Mouse (Mus musculus) stomach, embryonic 14.5 days (tissue): ENCODE results near the gene Id3. TPM values are rescaled to one million over a fixed set of nuclear protein-coding genes. Genes with fewer than 3 reads are reported as not detected.
A peak's percentile ranks its signal among the peaks of the same experiment; 100 is the strongest.

Experiments used
- ATAC-seq: fragments of 200-750 bp; cut with Nextera tagmentation; 2 replicates; pipeline ENCODE4 v1.8.0; 2017; ENCODE audit warnings: low read depth, moderate TSS enrichment; ENCODE audit not compliant: insufficient number of reproducible peaks, insufficient read depth, low FRiP score
- H3K27ac ChIP-seq: fragments of 300-500 bp; sonication (generic); 2 replicates; pipeline ENCODE4 v1.5.1; 2014; ENCODE audit warnings: mild to moderate bottlenecking, low read length, moderate library complexity, mixed read lengths
- H3K27me3 ChIP-seq: fragments of 300-500 bp; sonication (generic); 2 replicates; pipeline ENCODE4 v1.6.1; 2014; ENCODE audit warnings: low read length, control low read depth, mixed read lengths; ENCODE audit not compliant: control insufficient read depth, insufficient read depth
- H3K36me3 ChIP-seq: fragments of 300-500 bp; sonication (generic); 2 replicates; pipeline ENCODE4 v1.6.1; 2014; ENCODE audit warnings: mild to moderate bottlenecking, control low read depth, low read length, moderate library complexity, mixed read lengths; ENCODE audit not compliant: control insufficient read depth, insufficient read depth
- H3K4me1 ChIP-seq: fragments of 300-500 bp; sonication (generic); 2 replicates; pipeline ENCODE4 v1.6.1; 2014; ENCODE audit warnings: low read length, control low read depth, mixed read lengths; ENCODE audit not compliant: control insufficient read depth, insufficient read depth
- H3K4me2 ChIP-seq: fragments of 300-500 bp; sonication (generic); replicated peaks from 2 replicates; pipeline ENCODE4 v1.6.1; 2014; ENCODE audit warnings: low read depth, low read length, control low read depth
- H3K4me3 ChIP-seq: fragments of 300-500 bp; sonication (generic); 2 replicates; pipeline ENCODE4 v1.5.1; 2014; ENCODE audit warnings: low read depth, low read length, control low read depth
- H3K9ac ChIP-seq: fragments of 300-500 bp; sonication (generic); replicated peaks from 2 replicates; pipeline ENCODE4 v1.6.1; 2014; ENCODE audit warnings: low read depth, mild to moderate bottlenecking, control low read depth, low read length, moderate library complexity, mixed read lengths
- H3K9me3 ChIP-seq: fragments of 300-500 bp; sonication (generic); 2 replicates; pipeline ENCODE4 v1.6.1; 2016; ENCODE audit warnings: low read depth, low read length, control low read depth; ENCODE audit not compliant: control insufficient read depth
- WGBS: fragments of 180-500 bp; shearing (Covaris S2); extraction: QIAGEN DNeasy Blood & Tissue Kit; methylation state at CpG from one replicate; pipeline ENCODE4 v1.1.7; 2014; 5-methylcytosine and 5-hydroxymethylcytosine counted together
- polyA plus RNA-seq: library from polyadenylated mRNA; unstranded; fragments of >200 nt; fragmentation: Nextera tagmentation; extraction: Ambion mirVana; gene quantifications from 2 replicates; pipeline ENCODE4 v1.2.1, GENCODE M21; 2014

Id3 gene
- polyA plus RNA-seq, 1 experiment from 2014 or later, result 404 TPM

DNA sequence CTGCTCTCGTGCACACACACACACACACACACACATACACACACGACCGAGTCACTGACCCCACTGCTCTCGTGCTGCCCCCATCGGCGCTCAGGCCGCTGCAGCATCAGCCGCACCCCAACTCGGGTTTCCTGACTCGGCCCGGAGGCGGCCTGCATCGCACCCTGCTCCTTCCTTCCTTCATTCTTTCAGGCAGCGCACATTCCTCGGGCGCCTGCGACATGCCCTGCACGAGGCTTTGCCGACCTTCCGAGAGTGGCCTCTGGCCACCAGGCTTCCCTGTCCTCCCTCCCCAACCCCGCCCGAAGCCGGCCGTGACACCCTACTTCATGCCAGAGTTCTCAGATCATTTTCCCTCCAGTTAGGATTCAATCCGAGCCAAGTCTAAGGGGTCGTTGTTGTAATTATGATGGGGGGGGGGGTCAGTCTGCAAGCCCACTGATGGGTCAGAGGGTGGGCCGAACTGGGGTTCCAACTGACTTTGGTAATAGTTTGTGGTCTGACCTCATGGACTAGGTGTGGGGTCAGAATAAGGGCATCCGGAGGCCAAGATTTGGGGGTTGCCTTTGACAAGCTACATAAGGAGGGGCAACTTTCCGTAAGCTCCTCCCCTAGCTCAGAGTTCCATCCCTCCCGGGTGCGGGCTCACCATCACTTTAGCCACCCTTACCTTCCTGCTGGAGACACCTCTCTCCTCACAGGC, 5.2 kb downstream of the Id3 start:
- H3K27me3 ChIP-seq, result no peaks in the 10 kb centered on the region
- peak overlapping the region; percentile 86 for H3K27ac ChIP-seq
- H3K9me3 ChIP-seq, result no peaks in the 10 kb centered on the region
- ATAC-seq, result no peak
- 3% methylated on average over 31 of the region's 31 CpGs for WGBS
- peak overlapping the region; percentile 55 for H3K4me2 ChIP-seq
- H3K9ac ChIP-seq, result no peak overlapping the region
- peaks cover 3% of the 10 kb centered on the region; the same call in 1 of the 2 replicates for H3K36me3 ChIP-seq
- H3K4me3 ChIP-seq, result peak overlapping the region; percentile 17; the same call in 1 of the 2 replicates
- peaks cover 34% of the 10 kb centered on the region for H3K4me1 ChIP-seq

DNA sequence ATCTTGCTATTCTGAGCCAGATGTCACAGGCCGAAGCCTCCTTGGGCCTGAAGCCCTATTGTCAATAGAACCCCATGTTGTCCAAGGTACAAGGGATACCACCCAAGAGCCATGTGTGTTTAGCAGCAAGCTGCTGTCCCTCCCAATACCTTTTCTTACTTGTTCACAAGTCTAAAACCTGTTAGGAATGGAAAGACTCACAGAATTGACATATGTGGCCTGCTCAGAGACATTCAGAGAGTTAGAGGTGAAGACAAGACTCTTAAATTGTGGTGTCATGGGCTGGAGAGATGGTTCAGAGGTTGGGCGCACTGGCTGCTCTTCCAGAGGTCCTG, 5.7 kb downstream of the Id3 start:
- Histone ChIP-seq H3K36me3 (peaks cover 3% of the 10 kb centered on the region; the same call in 1 of the 2 replicates), H3K4me3 (no peak overlapping the region), H3K9ac (no peak overlapping the region), H3K4me1 (peaks cover 34% of the 10 kb centered on the region), H3K27me3 (no peaks in the 10 kb centered on the region), H3K9me3 (no peaks in the 10 kb centered on the region), H3K4me2 (no peak overlapping the region), H3K27ac (peak overlapping the region; percentile 86; the same call in 1 of the 2 replicates)
- 81% methylated on average over 2 of the region's 2 CpGs for WGBS
- no peak for ATAC-seq

DNA sequence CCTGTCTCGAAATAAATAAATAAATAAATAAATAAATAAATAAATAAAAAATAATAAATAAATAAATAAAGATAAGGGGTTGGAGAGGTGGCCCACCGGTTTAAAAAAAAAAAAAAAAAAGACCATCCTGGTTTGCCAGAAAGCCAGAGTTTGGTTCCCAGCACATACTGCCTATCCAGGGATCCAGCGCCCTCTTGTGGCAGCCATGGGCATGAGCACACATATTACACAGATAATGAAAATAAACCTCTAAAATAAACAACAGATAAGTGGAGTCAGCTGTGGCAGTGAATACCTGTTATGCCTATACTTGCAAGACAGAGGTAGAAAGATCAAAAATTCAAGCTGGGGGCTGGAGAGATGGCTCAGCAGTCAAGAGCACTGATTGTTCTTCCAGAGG, 6.4 kb downstream of the Id3 start:
- 44% methylated on average over 3 of the region's 3 CpGs for WGBS
- Histone ChIP-seq H3K27me3 (no peaks in the 10 kb centered on the region), H3K4me3 (no peak overlapping the region)

DNA sequence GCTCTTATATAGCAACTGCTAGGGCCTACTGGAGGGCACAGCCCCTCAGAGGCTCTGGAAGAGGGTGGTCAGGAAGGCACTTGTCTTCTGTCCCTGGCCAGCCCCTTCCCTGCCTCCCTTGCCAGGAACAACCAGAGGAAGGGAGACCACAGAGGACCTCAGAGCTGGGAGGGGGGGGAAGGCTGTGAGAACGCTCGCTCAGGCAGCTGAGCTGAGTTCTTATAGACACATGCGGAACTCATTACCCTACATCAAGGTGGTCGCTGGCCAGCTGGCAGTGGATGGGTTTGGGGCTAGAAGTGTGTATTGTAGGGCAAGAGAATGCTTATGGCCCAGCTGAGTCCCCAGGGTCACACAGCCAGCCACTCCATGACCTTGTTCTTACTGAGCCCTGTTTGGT, 7.3 kb downstream of the Id3 start:
- Histone ChIP-seq H3K9ac (no peak overlapping the region), H3K4me1 (peaks cover 34% of the 10 kb centered on the region), H3K27ac (no peak overlapping the region), H3K36me3 (no peaks in the 10 kb centered on the region; the same call in 1 of the 2 replicates), H3K4me2 (no peak overlapping the region), H3K9me3 (no peaks in the 10 kb centered on the region), H3K4me3 (no peak overlapping the region), H3K27me3 (no peaks in the 10 kb centered on the region)
- no peak for ATAC-seq
- WGBS, result 60% methylated on average over 4 of the region's 4 CpGs

More for the DNA sequence above, 6.4 kb downstream of the Id3 start:
- Histone ChIP-seq H3K9ac (no peak overlapping the region), H3K36me3 (peaks cover 3% of the 10 kb centered on the region; the same call in 1 of the 2 replicates), H3K9me3 (no peaks in the 10 kb centered on the region), H3K4me1 (peaks cover 34% of the 10 kb centered on the region), H3K4me2 (no peak overlapping the region), H3K27ac (no peak overlapping the region)
- ATAC-seq, result no peak

DNA sequence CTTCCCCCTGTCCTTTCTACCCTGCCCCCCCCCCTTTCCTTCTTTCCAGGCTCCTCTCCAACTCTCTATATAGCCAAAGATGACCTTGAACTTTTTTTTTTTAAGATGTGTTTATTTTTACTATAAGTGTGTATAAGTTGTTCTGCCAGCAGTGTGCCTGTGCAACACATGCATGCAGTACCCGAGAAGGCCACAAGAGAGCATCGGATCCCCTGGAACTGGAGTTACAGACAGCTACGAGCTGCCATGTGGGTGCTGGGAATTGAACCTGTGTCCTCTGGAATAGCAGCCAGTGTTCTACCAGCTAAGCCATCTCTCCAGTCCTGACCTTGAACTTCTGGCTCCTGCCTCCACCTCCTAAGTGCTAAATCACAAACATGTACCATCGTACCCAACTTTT, 9.5 kb downstream of the Id3 start:
- H3K4me2 ChIP-seq, result no peak overlapping the region
- no peaks in the 10 kb centered on the region for H3K36me3 ChIP-seq
- no peaks in the 10 kb centered on the region for H3K27me3 ChIP-seq
- WGBS, result 91% methylated on average over 4 of the region's 4 CpGs
- H3K4me1 ChIP-seq, result peaks cover 19% of the 10 kb centered on the region; the same call in 1 of the 2 replicates
- no peak for ATAC-seq
- no peak overlapping the region for H3K4me3 ChIP-seq
- H3K27ac ChIP-seq, result peak overlapping the region; percentile 15; the same call in 1 of the 2 replicates
- no peak overlapping the region for H3K9ac ChIP-seq
- H3K9me3 ChIP-seq, result no peaks in the 10 kb centered on the region

DNA sequence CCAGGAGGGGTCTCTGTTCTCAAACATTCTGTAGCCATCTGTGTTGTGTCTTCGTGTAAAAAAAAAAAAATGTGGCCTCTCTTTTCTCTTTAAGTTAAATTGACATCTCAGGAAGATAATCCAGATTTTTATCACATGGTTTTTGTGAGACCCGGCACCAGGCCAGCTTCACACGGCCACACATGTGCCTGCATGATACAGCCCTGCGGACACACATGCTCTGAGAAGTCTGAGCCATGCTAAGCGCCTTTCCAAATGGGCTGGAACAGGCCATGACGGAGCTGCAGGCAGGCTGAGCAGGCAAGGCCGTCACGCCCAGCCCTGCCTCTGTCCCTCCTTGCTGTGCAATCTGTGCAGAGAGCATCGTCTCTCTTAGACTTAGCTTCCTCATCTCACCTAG, 11.2 kb downstream of the Id3 start:
- Histone ChIP-seq H3K9me3 (no peaks in the 10 kb centered on the region), H3K4me3 (no peak overlapping the region), H3K36me3 (no peaks in the 10 kb centered on the region), H3K27me3 (no peaks in the 10 kb centered on the region), H3K4me2 (no peak overlapping the region), H3K27ac (no peak overlapping the region), H3K4me1 (peaks cover 10% of the 10 kb centered on the region; the same call in 1 of the 2 replicates), H3K9ac (no peak overlapping the region)
- ATAC-seq, result no peak
- WGBS, result 43% methylated on average over 9 of the region's 9 CpGs

DNA sequence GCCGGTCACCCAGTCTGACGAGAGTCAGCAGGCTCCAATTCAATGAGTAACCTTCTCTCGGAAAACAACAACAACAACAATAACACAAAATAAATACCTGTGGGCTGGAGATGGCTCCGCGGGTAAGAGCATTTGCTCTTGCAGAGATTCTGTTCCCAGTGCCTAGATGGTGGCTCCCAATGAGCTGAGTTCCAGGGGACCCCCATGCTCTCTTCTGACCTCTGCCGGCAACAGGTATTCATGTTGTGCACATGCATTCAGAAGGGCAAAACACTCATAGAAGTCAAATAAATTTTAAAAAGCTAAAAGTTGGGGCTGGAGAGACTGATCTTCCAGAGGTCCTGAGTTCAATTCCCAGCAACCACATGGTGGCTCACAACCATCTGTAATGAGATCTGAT, 15.2 kb downstream of the Id3 start:
- no peak for ATAC-seq
- Histone ChIP-seq H3K4me1 (0 out of 2 replicates have a peak, but pooled peaks cover 4% of the 10 kb centered on the region), H3K36me3 (no peaks in the 10 kb centered on the region), H3K9me3 (no peaks in the 10 kb centered on the region), H3K27me3 (no peaks in the 10 kb centered on the region), H3K27ac (no peak overlapping the region), H3K9ac (no peak overlapping the region), H3K4me3 (no peak overlapping the region), H3K4me2 (no peak overlapping the region)
- whole genome bisulfite sequencing, result 79% methylated on average over 6 of the region's 6 CpGs

DNA sequence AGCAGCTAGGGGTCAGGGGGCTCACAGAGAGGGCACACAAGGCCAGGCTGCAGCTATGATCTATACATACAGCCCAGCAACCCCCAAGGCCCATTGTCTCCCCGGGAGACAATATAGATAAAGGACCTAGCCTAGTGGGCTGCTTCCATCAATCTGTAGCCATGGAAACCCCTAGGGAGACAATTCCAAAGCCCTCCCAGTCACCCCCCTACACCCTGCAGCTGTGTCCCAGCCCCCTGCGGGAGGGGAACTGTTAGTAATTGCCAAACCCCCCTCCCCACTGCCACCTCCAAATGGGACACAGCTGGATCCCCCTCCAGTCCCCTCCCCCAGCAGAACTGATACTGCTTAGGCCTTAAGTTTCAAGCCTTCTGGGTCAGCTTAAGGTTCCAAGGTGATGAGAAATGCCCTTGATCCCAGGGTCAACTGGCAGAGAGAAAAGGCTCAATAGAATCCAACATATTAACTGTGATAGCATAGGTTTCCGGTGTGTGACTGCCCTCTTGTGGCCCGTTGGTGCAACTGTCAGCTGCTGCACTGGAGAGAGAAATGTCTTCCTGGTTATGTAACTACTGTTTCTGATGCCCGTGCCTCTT, 16.6 kb downstream of the Id3 start:
- no peak for ATAC-seq
- Histone ChIP-seq H3K27ac (no peak overlapping the region), H3K9me3 (no peaks in the 10 kb centered on the region), H3K4me1 (0 out of 2 replicates have a peak, but pooled peaks cover 4% of the 10 kb centered on the region), H3K36me3 (no peaks in the 10 kb centered on the region), H3K4me3 (no peak overlapping the region), H3K4me2 (no peak overlapping the region), H3K27me3 (no peaks in the 10 kb centered on the region), H3K9ac (no peak overlapping the region; the same call in 1 of the 2 replicates)
- WGBS, result 10% methylated on average over 5 of the region's 5 CpGs
